Mouse (Mus musculus) natural killer cell, adult 2 months (primary cell): Measurements from ENCODE around the gene Eef1akmt2.

Source experiments
- DNase-seq, 2 experiments: peaks; one replicate each; pipeline ENCODE4 v3.0.0; 2022; ENCODE audit warnings: low spot score in 2 of 2

Eef1akmt2 gene

DNA sequence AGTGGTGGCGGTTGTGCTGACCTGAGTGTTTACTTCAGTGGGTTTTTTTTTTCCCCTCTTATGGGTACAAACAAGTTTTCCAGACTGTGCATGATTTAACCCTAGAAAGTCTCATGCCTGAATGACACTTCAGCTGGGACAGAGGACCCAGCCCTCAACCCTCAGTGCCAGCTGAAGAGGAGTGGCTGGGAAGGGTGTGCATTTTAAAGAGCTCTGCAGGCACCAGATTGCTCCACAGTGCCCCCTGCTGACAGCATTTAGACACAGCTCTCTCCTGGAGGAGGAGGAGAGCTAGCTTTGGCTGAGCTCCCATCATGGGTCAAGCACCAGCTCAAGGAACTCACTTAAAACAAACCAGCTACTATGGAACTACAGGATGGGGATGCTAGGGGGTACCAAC is 41.6 kb downstream of the Eef1akmt2 start:
- peak; percentile 78 to 88 for DNase-seq

DNA sequence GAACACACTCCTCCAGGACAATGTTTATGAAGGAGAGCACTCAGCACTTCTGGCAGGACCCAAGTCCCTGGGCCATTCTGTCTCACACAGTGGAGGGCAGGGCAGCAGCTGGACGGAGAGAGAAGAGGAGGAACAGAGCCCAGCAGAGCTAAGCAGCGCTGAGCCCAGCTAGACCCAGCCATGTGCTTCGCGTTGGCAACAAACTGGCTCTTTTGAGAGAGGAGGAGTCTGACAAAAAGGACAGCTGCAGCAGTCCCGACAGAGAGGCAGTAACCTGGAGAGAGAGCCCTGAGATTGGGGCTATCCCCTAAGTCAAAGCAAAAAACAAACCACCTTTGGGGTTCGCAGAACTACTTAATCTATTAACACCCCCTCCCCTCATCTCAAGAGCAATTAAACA is 42.1 kb downstream of the Eef1akmt2 start:
- no peak for DNase-seq

DNA sequence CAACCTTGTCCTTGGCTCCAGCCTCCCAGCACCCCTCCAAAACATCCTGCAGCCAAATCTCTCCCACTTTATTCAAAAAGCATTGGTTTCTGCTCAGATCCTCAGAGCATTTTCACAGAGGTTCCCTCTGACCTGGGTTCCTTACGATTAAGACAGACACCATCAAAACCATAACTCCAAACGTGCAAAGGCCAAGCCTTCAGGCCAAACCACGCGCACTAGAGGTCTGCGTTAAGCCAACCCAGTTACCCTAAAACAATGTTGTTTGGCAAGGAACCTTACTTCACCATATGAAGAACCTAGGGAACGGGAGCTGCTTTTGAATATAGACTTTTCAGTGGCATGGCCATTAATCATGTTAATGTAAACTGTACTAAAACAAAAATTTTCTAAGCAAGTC is 42.8 kb downstream of the Eef1akmt2 start:
- DNase-seq, result no peak

DNA sequence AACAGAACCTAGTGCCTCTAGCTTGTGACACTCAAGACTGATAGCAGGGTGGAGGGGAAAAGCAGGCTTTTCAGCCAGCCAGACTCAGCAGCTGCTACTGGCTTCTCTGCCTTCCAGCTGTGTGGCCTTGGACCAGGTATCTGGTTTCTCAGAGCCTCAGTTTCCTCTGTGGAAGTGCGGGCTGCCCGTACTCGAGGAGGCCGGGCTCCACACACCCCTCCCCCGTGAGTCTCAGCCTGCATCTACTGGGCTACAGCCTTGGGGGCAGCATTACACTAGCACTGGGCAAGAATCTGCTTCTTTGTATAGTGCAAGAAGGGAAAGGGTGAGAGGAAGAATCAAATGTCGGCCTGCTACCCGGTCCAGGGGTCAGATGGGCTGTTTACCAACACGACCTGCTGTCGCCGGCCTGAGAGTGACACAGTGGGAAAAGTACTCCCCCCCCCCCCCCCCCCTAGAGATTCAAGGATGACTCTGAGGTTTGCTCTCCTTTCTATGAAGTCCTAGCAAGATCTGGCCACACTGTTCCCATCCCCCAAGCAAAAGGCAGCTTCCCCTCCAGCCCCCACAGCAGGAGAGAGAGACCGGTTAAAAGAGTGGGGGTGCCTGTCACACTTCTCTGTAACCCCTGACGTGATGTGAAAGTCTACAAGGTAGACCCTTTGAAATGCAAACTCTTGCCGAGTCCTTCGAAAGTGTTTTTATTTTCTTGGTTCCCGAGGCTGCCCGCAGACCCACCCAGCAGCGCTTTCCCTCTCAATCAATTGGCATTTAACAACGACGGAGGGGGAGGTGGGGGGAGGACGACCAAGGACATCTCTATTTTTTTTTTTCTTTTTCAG is 43.4 kb downstream of the Eef1akmt2 start:
- no peak for DNase-seq

DNA sequence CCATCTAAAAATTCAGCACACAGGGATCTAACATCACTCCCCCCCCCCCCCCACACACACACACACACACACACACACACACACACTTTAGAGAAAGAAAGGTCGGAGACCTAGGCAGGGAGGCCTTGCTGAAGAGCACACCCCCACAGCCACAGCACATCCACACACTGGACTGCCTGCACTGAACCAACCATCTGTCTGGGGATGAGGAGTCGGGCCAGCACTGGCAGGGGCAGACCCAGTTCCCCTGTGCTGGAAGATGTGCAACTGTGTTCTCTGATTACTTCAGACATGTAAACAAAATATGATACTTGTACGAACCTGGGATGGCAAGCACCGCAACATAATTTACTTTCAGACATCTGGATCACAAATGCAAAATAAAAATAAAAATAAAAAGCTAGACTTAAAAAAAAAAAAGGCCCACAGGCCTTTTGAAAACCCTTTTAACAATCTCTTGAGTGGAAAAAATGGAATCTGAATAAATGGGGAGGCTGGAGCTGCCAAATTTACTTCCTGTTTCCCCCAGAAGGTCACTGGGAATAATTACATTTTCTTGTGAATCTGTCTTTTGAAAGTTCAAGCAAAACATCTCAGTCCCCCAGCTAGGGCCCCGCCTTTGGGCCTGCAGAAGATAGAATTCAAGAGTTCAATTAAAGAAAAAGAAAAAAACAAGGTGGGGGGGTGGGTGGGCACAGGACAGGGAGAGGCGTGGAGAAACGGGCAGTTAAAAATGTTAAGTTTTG is 44.2 kb downstream of the Eef1akmt2 start:
- DNase-seq, result no peak

DNA sequence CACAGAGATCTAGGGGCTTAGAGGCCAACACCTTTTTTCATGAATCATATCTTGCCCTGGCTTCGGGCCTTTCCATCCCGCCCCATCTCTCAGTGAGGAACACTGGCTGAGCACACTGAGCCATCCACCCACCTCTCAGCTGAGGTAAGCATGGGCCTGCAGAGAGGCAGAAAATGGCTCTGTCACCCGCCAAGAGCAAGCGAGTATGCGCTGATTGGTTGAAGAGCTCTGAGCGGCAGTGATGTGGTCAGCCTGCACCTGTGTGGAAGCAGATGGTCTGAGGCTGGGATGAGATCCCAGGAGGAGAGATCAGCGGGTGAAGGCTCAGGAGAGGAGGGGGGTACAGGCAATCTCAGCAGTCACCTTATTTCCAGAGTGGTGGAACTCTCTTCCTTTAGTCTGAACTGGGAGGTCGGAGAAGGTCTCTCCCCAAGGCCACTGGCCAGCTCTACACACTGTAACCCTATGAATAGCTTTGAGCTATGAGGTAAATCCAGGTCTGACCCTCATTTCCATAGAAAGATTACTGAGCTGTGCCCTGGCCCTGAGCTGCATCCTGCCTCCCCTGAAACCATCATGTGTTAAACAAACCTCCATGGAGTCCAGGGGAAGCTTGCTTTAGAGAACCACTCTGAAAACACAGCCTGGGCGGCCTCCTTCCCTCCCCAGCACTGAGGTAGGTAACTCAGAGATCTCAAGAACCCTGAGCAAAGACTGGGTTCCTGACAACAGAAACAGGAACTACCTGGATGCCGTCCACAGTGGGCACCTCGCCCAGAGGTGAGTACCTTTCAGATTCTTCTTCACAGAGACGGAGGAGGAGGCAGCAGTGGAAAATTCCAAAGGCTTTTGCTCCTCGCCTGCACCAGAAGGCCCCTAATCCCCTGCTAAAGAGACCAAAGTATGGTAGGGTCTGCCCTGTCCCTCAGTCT is 45.3 kb downstream of the Eef1akmt2 start:
- DNase-seq, result no peak

DNA sequence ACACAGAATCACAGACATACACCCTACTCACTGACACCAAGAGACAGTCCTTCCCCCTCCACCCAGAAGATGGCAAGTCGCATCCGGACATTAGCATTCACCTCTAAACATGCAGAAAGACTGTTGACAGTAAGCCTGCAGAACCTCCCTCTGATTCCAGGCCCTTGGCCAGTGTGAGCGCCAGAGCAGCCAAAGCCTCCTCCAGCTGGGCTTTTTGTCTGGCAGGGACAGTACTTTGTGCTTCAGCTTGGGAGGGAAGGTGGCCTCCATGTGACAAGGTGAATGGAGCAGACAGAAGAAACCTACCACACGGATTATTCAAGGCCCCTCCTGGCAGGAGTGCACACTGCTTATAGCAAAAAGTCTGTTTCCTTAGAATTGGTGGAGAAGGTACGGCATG is 46.2 kb downstream of the Eef1akmt2 start:
- DNase-seq, result no peak

DNA sequence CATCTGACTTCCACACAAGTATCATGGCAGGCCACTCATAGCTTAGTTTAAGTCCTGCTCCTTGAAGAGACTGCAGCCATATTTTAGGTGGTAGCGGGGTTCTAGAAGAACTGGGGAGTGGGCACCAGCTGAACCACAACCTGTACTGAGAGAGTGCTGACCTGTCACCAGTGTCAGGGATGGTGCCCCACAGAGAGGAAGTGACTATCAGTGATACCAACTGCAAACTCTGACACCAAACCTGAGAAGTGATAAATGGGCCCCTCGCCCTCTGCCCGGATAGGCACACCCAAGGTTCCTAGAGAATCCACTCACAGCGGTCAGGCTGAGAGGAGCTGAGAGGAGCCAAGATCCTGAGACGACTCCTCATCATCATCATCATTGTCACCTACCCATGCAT is 47.5 kb downstream of the Eef1akmt2 start:
- no peak for DNase-seq

DNA sequence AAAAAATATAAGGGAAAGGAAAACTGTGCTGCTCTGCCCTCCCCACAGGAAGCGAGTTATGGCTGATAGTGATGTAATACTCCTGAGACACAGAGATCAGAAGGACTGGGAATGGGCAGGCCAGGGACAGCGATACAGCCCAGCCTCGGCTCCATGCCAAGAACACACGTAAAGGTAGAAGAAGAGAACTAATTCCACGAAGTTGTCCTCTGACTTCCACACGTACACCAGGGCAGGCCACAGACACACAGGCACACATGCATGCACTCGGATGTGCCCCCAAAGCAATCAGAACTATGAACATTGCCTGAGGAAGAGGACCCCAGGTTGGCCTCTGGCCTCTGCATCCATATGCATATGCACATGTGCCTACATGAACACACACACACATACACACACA is 48.0 kb downstream of the Eef1akmt2 start:
- DNase-seq, result no peak

DNA sequence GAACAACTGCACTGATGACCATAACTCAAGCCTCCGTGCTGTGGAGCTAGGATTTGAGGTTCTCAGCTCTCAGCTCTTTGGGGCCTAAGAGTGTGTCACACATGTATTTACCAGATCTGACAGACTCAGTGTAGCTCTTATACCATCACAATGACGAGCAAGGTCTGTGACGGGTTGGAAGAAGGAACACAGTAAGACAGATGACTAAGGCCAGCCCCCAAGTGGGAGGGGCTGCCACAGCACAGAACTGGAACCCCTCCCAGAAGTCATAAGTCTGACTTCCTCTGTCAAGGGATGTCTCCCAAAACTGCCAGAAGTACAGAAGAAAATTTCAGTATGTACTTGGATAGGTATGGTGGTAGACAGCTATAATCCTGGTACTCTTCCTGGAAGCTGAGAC is 48.5 kb downstream of the Eef1akmt2 start:
- peak; percentile 55 to 61 for DNase-seq

DNA sequence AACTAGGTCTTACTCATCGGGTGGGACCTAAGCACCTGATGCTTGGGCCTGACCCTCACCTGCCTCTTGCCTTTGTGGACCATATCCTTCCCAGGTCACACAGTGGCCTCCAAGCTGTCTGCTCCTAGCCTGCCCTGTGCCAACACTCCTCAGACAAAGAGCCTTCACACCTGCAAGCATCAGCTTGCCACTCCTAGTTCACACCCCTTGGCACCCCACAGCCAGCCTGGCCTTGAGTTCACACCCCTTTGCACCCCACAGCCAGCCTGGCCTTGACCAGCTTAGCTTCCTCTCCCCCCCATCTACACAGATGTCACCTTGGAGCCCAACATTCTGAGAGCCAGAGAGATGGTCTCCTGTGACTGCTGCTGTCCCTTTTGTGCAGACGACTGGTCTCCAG is 49.1 kb downstream of the Eef1akmt2 start:
- DNase-seq, result peak in 1 of 2 experiments; percentile 52

DNA sequence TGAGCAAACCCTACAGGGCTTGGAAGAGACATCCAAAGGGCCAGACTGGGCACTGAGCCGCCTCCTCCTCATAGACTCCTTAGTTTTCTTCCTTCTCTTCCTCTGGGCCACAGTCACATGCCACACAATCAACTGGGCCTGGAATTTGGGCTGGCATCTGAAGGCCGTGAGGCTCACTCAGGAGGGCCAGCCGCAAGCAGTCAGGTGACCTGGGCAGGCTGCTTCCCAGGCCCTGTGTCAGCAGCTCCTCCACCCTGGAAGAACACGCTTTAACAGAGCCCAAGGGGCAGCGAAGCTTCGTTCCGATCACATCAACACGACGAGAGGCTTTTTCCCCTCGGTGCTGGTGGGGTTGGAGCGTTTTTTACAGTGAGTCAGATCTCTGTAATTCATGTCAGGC is 49.8 kb downstream of the Eef1akmt2 start:
- no peak for DNase-seq

DNA sequence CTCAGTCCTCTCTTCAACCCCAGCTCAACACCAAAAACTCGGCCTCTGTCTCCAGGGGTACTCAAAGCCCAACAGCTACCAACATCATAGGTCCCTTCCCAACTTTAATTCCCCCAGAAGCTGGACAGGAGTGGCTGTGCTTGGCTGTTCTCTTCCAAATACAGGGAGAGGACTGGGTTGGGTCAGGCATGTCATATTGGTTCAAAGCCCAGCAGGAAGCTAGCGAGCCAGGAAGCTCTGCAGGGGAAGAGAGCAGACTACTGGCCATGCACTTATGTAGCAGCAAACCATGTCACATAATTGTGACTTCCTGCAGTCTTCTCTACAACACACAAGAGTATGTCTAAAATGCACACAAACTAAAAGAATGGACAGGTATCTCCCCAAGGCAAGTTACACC is 50.4 kb downstream of the Eef1akmt2 start:
- no peak for DNase-seq

DNA sequence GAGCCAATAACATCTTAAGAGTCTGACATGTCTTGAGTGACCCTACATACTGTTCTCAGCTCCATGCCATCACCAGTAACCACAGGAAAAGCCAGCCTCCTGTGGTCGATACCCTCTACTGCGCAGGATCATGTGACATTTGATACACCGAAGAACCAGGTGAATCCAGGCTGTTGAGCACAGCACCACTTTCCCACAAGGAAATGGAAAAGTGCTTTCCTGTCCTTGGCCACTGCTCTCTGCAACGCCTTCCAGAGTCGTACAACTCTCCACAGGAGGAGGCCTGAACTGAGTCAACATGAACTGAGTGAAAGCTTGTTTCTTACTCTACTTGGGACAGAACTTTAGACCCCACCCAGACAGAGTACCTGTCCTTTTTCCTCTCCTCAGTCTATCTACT is 51.0 kb downstream of the Eef1akmt2 start:
- DNase-seq, result no peak

DNA sequence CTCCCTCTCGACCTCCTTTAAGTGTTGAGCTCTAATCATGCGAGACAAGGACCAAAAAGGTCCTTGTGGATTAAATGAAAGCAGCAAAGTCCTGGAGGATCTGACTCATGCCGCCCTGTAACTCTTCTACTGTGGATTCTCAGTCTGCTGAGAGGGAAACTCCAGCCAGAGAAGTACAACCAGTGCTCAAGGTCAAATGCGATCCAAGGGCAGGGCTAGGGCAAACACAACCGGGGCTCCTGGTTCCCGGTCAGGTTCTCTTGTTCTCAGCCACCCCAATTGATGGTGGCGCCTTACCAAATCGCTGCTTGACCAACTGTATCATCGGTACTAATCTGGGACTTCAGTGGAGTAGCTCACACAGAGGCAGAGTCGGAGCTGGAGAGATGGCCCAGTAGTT is 51.6 kb downstream of the Eef1akmt2 start:
- no peak for DNase-seq

DNA sequence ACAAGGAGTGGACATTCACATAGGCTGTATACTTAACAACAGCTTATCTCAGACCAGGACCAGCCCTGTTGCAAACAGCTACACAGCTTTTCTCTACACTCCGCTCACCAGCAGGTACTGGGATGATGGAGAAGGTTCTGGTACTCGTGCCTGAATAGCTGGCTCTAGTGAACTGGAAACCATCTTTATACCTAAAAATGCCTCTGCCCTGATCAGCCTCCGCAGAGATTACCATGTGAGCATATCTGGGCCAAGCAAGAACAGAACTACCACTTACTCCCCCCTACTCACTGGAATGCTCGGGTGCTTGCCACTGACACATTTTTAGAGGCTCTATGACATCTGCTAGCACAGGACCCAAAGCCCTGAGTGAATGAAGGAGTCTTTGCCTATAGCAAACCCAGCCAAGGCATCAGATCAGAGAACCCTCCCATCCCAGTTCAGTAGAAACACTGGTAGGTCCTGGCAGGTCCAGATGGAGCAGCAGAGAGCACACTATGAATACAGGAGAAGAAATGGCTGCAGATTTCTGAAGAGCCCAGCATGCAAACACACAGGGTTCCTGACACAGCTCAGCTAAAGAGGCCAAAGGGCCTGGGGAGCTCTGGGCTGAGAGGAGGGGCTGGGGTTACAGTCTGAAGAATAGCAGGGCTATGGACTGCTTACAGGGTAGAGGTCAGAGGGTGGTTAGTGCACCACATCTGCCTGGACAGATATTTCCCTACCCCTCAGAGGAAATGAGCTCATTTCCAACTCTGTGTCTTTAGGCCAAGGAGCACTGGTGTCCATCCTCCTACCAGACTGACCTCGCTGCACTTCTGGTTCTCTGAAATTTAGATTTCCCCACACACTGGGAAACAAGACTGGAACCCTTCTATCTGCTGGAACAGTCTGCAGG is 53.1 kb downstream of the Eef1akmt2 start:
- DNase-seq, result no peak

DNA sequence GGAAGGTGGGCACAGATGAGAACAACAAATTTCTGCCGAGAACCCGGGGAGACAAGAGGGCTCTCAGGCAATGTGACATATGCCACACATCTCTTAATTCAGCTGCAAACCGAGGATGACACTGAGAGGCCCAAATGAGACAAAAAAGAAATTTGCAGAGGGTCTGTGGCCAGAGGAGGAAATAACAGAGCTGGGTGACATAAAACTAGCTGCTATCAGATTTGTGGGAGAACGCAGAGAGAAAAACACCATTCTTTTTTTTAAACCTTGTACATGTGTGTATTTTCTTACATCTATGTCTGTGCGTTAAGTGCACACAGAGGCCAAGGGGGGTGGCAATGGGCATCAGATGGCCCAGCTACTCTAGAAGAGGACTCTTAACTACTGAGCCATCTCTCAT is 57.3 kb downstream of the Eef1akmt2 start:
- no peak for DNase-seq

DNA sequence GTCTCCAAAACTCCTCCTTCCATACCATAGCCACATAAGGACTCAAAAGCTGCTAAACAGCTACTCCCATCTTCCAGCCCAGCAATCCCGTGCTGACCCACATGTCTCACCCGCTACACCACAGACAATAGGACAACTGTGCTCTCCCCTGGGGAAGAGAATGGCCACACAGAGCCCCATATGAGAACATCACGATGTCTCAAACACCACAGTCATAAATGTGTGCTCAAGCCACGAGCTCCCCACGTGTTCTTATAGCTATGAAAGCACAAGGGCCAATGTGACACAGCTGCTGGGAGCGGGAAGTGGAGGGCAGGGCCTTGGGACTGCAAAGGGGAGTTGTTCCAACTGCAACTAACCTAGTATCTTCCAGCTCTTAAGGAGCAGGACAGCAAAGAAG is 59.0 kb downstream of the Eef1akmt2 start:
- no peak for DNase-seq

DNA sequence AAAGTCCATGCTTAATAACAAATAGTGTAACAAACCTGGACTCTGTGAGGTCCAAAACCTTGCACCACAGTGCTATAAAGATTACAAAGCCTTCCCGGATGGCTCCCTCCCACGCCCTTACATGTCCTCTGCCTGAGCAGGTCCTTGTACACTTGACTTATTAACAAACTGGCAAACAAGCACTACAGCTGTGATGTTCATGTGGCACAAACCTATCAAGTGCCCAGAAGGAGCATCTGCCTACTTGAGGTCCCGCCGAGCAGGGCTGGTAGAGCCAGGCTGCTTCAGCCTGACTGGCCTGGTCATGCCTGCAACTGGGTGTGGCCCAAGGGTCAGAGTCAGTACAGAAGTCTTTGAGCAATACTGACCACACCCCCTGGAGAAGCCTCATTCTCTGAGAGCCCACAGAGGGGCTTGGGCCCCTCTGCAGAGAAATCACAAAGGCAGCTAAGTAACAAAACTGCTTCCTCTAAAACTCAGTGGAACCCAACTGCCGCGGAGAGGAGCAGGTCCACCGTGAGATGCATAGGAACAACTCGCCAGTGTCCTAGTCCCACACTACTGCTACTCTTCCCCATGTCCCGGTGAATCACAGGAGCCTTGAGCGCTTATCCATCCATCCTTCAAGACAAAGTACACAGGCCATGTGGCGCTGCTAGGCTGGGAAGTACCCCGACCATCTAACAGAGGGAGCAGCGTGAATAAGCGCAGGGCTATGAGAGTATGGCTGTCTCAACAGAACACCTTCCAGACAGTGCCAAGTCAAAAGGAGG is 61.8 kb downstream of the Eef1akmt2 start:
- DNase-seq, result no peak

DNA sequence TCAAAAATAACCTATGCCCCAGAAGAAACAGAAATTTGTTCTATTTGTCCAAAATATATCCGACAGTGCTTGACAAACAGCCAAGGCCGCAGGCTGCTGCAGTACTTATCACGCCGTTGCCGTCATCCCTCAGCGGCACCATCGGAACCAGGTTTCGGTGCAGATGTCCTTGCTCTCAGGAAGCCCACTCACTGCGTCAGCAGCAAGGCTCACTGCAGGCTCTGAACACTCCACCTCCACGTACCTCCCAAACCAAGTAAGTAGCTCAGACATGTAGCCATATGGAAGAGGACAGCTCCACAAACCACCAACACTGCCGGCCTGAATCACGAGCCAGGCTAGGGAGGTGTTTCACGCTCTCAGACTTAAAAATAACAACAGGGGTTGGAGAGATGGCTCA is 63.6 kb downstream of the Eef1akmt2 start:
- DNase-seq, result no peak
